Mouse (Mus musculus): ENCODE results near the gene Pif1. TPM values are rescaled to one million over a fixed set of nuclear protein-coding genes. Genes with fewer than 3 reads are reported as not detected.

Gene Pif1
- 16.1 and 18.4 TPM in 2 replicates for polyA plus RNA-seq (2014; fragmentation: Nextera tagmentation; extraction: Ambion mirVana)

DNA sequence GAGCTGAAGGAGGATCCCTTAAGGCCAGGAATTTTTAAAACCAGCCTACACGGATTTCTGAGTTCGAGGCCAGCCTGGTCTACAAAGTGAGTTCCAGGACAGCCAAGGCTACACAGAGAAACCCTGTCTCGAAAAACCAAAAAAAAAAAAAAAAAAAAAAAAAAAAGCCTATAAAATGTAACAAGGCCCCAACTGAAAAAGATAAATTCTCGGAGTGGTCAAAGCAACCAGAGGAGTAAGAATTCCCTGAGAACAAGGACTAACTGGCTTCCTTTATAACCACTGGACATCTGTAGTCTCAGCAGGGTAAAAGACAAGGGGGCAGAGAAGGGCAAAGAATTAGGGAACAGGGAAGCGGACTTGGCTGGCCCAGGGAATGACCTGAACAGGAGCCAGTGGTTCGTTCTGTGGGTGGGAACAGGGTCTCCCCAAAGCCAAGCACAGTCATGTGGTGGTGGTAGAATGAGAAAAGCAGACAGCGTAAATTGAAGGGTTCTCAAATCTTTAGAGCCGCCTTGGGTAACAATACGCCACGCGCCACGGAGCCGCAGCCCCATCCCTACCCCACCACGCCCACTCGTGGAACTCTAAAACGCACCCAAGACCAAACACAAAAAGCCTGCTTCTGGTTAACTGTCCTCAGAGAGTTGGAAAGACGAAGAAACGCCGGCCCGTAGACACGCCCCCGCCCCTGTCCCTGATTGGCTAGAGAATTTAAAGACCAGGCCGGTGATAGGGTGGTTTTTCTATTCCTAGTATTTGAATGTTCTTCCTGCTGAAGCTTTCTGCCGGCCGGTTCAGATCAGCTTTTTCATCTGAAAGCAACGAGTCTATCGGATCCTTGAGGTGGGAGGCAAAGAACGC, at the start of gene Pif1:
Gene Pif1, plus strand, starts transcription at position 755 of the 864 bp plus-strand sequence.
- ATAC-seq (ENCODE audit: insufficient read depth) (peak; percentile 92), DNase-seq (peak; percentile 93)
- TF ChIP-seq CTCF (IDR thresholded peaks at IDR 0.05; ENCODE audit: low read depth) = no peak
- peak within 1 kb of the TSS; percentile 81 for H3K27ac ChIP-seq (ENCODE audit: low read depth)
- peak within 1 kb of the TSS; percentile 61 for H3K4me3 ChIP-seq (ENCODE audit: low read depth, low read length)
- no peaks in the 10 kb centered on the region for H3K9me3 ChIP-seq (ENCODE audit: low read depth, low read length)
- peaks cover 9% of the 10 kb centered on the region for H3K4me1 ChIP-seq (ENCODE audit: insufficient read depth)
- H3K27me3 ChIP-seq (ENCODE audit: insufficient read depth, low read length) = no peaks in the 10 kb centered on the region
- peak within 1 kb of the TSS; percentile 63 for H3K9ac ChIP-seq
- WGBS = 9% methylated on average over 28 of the region's 28 CpGs
- H3K4me2 ChIP-seq = peak within 1 kb of the TSS; percentile 91
- peaks cover 25% of the 10 kb centered on the region for H3K36me3 ChIP-seq (ENCODE audit: insufficient read depth)

DNA sequence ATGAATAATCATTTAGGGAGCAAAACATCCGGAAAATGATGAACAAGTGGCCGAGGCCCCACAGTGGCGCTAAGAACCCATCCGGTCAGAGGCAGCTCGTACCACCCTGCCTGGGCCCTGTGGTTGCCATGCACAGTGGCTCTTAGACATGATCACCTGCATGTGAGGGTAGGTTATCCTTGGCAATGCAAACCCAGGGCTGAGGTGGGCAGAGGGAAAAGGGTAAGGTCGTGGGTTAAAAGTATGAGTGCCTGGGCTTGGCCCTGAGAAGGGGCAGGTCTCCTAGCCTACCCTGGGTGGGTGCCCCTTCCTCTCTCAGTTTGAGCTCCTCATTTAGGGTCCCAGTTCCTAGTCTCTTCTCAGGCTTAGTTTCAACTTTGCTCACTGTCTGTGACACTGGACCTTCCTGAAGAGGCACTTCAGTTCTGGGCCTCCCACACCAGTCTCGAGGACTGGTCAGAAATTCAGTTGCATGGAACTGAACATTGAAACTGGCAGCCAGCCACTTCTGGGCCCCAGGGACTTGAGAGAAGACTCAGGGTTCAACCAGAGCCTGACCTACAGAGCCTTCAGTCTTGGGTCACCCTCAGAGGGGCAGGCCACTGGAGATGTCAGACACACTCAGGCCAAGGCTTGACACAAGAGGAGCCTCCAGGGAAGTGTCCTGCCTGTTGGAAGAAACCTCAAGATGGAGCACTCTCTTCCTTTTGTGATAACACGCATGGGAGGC, 48.9 kb upstream of the Pif1 start:
- 84% methylated on average over 8 of the region's 8 CpGs for WGBS
- no peak overlapping the region for H3K27ac ChIP-seq (ENCODE audit: low read depth)
- no peaks in the 10 kb centered on the region for H3K27me3 ChIP-seq (ENCODE audit: insufficient read depth, low read length)
- H3K36me3 ChIP-seq (ENCODE audit: insufficient read depth) = no peaks in the 10 kb centered on the region
- TF ChIP-seq CTCF (IDR thresholded peaks at IDR 0.05; ENCODE audit: low read depth) = no peak
- no peak overlapping the region for H3K4me2 ChIP-seq
- no peak overlapping the region for H3K4me3 ChIP-seq (ENCODE audit: low read depth, low read length)
- ATAC-seq (ENCODE audit: insufficient read depth) (no peak), DNase-seq (no peak)
- H3K4me1 ChIP-seq (ENCODE audit: insufficient read depth) = 0 out of 2 replicates have a peak, but pooled peaks cover 3% of the 10 kb centered on the region
- no peak overlapping the region for H3K9ac ChIP-seq
- H3K9me3 ChIP-seq (ENCODE audit: low read depth, low read length) = no peaks in the 10 kb centered on the region

DNA sequence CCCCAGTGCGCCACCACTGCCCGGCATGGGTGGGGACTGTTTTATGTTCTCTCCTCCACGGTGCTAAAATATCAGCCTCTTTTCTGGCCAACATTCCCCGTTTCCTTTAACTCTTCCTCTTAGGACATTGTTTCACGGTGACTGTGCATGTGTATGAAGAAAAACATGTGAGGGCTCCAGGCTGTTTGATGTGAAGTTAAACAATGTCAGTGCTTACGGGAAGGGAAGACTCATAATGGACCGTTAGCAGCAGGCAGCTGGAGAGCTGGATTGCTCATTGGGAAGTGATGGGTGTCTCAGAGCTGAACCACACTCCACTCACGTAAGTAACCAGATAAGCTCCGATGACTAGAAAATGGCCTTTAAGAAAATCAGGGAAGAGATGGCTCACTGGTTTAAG, 47.3 kb upstream of the Pif1 start:
- ATAC-seq (ENCODE audit: insufficient read depth) (no peak), DNase-seq (no peak)
- 0 out of 2 replicates have a peak, but pooled peaks cover 3% of the 10 kb centered on the region for H3K4me1 ChIP-seq (ENCODE audit: insufficient read depth)
- no peak overlapping the region for H3K9ac ChIP-seq
- no peak overlapping the region for H3K4me2 ChIP-seq
- H3K27me3 ChIP-seq (ENCODE audit: insufficient read depth, low read length) = no peaks in the 10 kb centered on the region
- H3K4me3 ChIP-seq (ENCODE audit: low read depth, low read length) = no peak overlapping the region
- no peaks in the 10 kb centered on the region for H3K36me3 ChIP-seq (ENCODE audit: insufficient read depth)
- TF ChIP-seq CTCF (IDR thresholded peaks at IDR 0.05; ENCODE audit: low read depth) = no peak
- H3K27ac ChIP-seq (ENCODE audit: low read depth) = no peak overlapping the region
- 62% methylated on average over 9 of the region's 9 CpGs for WGBS
- no peaks in the 10 kb centered on the region for H3K9me3 ChIP-seq (ENCODE audit: low read depth, low read length)

DNA sequence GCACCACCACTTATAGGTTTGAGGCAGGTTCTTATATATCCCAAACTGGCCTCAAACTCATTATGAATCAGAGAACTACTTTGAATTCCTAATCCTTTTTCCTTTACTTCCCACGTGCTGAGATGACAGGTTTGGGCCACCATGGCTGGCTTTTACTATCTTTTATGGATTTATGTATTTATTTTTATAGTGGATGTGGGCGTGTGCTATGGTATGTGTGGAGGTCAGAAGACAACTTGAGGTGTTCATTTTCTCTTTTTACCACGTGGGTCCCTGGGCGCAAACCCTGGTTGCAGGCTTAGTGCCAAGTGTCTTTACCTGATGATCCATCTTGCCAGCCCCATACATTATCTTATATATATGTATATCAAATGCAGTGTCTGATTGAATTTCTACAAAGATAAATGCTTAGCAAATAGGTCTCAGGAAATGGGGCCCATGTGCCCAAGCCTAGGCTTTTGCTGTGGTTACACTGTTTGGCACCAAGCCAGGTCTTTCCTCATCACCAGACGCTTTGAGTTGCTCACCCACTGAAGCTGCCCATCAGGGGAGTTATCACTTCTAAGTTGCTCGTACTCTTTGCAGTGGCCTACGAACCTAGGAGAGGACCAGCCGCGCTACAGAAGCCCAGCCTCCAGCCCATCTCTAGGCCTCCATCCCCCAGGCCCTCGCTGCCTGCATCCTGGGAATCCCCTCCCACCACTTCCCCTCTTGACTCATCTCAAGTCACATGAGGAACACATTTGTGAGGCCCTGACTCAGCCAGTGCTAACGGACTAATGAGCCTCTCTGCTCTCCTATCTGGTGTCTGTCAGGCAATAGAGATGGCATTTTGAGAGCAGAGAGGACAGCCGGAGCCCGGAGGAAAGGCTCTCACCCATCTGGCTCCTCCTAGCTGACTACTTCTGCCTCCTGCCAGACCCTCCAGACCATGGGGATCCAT, 45.6 kb upstream of the Pif1 start:
- no peaks in the 10 kb centered on the region for H3K9me3 ChIP-seq (ENCODE audit: low read depth, low read length)
- 35% methylated on average over 13 of the region's 13 CpGs for WGBS
- no peak overlapping the region for H3K9ac ChIP-seq
- 0 out of 2 replicates have a peak, but pooled peaks cover 9% of the 10 kb centered on the region for H3K4me1 ChIP-seq (ENCODE audit: insufficient read depth)
- ATAC-seq (ENCODE audit: insufficient read depth) (peak; percentile 60; the same call in 1 of the 2 replicates), DNase-seq (peak; percentile 72)
- no peaks in the 10 kb centered on the region for H3K27me3 ChIP-seq (ENCODE audit: insufficient read depth, low read length)
- no peaks in the 10 kb centered on the region for H3K36me3 ChIP-seq (ENCODE audit: insufficient read depth)
- H3K4me2 ChIP-seq = no peak overlapping the region
- H3K4me3 ChIP-seq (ENCODE audit: low read depth, low read length) = no peak overlapping the region
- no peak for TF ChIP-seq CTCF (IDR thresholded peaks at IDR 0.05; ENCODE audit: low read depth)
- H3K27ac ChIP-seq (ENCODE audit: low read depth) = peak overlapping the region; percentile 67

DNA sequence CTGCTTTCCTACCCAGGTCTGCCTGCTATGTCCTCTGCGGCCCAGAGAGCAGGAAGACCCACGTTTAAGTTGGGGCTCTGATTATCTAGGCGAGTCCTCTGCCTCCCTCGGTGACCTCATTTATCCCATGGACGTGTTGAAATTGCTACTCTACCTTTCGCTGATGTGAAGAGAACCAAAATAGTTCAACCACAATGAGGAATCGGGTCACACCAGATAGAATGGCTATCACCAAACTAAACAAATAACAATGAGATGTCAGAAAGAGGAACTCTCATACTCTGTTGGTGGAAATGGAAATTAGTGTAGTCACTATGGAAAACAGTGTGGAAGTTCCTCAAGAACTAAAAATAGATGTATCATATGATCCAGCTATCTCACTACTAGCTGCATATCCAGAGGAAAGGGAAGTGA, 44.8 kb upstream of the Pif1 start:
- Histone ChIP-seq H3K4me3 (ENCODE audit: low read depth, low read length) (no peak overlapping the region), H3K4me2 (no peak overlapping the region), H3K36me3 (ENCODE audit: insufficient read depth) (no peaks in the 10 kb centered on the region), H3K4me1 (ENCODE audit: insufficient read depth) (0 out of 2 replicates have a peak, but pooled peaks cover 9% of the 10 kb centered on the region), H3K27me3 (ENCODE audit: insufficient read depth, low read length) (no peaks in the 10 kb centered on the region), H3K9me3 (ENCODE audit: low read depth, low read length) (no peaks in the 10 kb centered on the region), H3K9ac (no peak overlapping the region), H3K27ac (ENCODE audit: low read depth) (peak overlapping the region; percentile 67)
- ATAC-seq (ENCODE audit: insufficient read depth) = no peak
- 67% methylated on average over 7 of the region's 7 CpGs for WGBS
- no peak for DNase-seq
- no peak for TF ChIP-seq CTCF (IDR thresholded peaks at IDR 0.05; ENCODE audit: low read depth)

DNA sequence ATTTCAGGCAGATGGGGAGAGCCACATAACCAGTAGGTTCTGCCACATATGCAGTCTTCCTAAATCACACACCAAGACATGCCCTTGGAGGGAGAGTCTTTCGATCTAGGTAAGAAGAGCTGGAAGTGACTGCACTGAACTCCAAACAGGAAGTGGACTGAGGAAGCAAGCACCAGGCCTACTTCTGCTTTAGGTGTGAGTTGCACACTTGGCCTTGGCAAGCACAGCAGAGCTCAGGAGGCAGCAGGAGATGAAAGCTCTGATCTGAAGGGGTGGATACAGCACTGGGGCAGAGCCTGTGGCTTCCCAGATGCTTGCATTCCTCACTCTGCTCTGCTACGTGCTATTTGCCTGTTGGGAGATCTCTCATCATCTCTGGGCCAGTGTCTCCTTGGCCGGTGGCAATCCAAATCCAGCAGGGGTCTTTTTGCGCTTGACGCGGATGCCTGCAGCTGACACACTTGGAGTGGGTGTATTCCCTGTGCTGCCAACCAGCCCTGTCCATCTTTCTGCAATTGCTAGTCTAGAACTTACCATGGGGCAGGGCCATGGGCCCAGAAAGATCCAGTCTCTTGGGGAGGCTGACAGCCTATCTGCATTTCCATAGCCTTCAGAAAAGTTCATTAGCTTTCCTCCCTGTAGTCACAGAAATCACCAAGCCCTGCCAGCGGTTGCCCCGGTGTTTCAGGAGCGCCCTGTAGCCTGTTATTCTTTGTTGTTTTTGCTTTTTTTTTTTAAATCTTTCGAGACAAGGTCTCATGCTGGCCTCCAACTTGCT, 41.1 kb upstream of the Pif1 start:
- Histone ChIP-seq H3K9me3 (ENCODE audit: low read depth, low read length) (no peaks in the 10 kb centered on the region), H3K27ac (ENCODE audit: low read depth) (0 out of 2 replicates have a peak overlapping the region, but pooled peaks have one; percentile 28), H3K4me3 (ENCODE audit: low read depth, low read length) (no peak overlapping the region), H3K4me1 (ENCODE audit: insufficient read depth) (peaks cover 24% of the 10 kb centered on the region), H3K4me2 (no peak overlapping the region), H3K9ac (no peak overlapping the region), H3K36me3 (ENCODE audit: insufficient read depth) (no peaks in the 10 kb centered on the region), H3K27me3 (ENCODE audit: insufficient read depth, low read length) (no peaks in the 10 kb centered on the region)
- no peak for TF ChIP-seq CTCF (IDR thresholded peaks at IDR 0.05; ENCODE audit: low read depth)
- DNase-seq (no peak), ATAC-seq (ENCODE audit: insufficient read depth) (no peak)
- WGBS = 68% methylated on average over 10 of the region's 10 CpGs

Measured in lung, embryonic 14.5 days (tissue).